Mouse (Mus musculus) midbrain, embryonic 13.5 days (tissue): ENCODE results near the gene Spata1. TPM values are rescaled to one million over a fixed set of nuclear protein-coding genes. Genes with fewer than 3 reads are reported as not detected.
A peak's percentile ranks its signal among the peaks of the same experiment; 100 is the strongest.

Source experiments
- ATAC-seq: fragments of 200-750 bp; cut with Nextera tagmentation; 2 replicates; pipeline ENCODE4 v1.8.0; 2017; ENCODE audit warnings: mild to moderate bottlenecking, moderate TSS enrichment, moderate library complexity
- H3K27ac ChIP-seq: fragments of 300-500 bp; sonication (generic); 2 replicates; pipeline ENCODE4 v1.5.1; 2015; ENCODE audit warnings: inconsistent platforms, mild to moderate bottlenecking, moderate library complexity
- H3K27me3 ChIP-seq: fragments of 300-500 bp; sonication (generic); 2 replicates; pipeline ENCODE4 v1.6.1; 2015; ENCODE audit warnings: mild to moderate bottlenecking, inconsistent platforms
- H3K36me3 ChIP-seq: fragments of 300-500 bp; sonication (generic); 2 replicates; pipeline ENCODE4 v1.6.1; 2015; ENCODE audit warnings: mild to moderate bottlenecking, inconsistent platforms
- H3K4me1 ChIP-seq: fragments of 300-500 bp; sonication (generic); replicated peaks from 2 replicates; pipeline ENCODE4 v1.6.1; 2015; ENCODE audit warnings: inconsistent platforms
- H3K4me2 ChIP-seq: fragments of 300-500 bp; sonication (generic); replicated peaks from 2 replicates; pipeline ENCODE4 v1.6.1; 2015; ENCODE audit warnings: moderate library complexity, mild to moderate bottlenecking, inconsistent platforms
- H3K4me3 ChIP-seq: fragments of 300-500 bp; sonication (generic); replicated peaks from 2 replicates; pipeline ENCODE4 v1.5.1; 2015; ENCODE audit warnings: mild to moderate bottlenecking, inconsistent platforms
- H3K9ac ChIP-seq: fragments of 300-500 bp; sonication (generic); replicated peaks from 2 replicates; pipeline ENCODE4 v1.6.1; 2015; ENCODE audit warnings: mild to moderate bottlenecking, inconsistent platforms
- H3K9me3 ChIP-seq: fragments of 300-500 bp; sonication (generic); 2 replicates; pipeline ENCODE4 v1.6.1; 2016; ENCODE audit warnings: mild to moderate bottlenecking, inconsistent platforms
- WGBS: fragments of 180-500 bp; shearing (Covaris S2); methylation state at CpG from one replicate; pipeline ENCODE4 v1.1.7; 2015; 5-methylcytosine and 5-hydroxymethylcytosine counted together
- polyA plus RNA-seq: library from polyadenylated mRNA; unstranded; fragments of >200 nt; fragmentation: Nextera tagmentation; extraction: Ambion mirVana; gene quantifications from 2 replicates; pipeline ENCODE4 v1.2.1, GENCODE M21; 2015

Spata1 gene
- polyA plus RNA-seq, 1 experiment from 2014 or later: 5.5 TPM

GRCm38 (mm10) chr3:146449745-146450250 is 49.8 kb downstream of the Spata1 start, which contains the start of gene Ctbs:
TSS of gene Ctbs (plus strand) at chr3:146449795.
- Histone ChIP-seq H3K4me2 (peak within 1 kb of the TSS; percentile 70), H3K4me1 (peaks cover 10% of the 10 kb centered on the region), H3K27me3 (no peaks in the 10 kb centered on the region), H3K27ac (peak within 1 kb of the TSS; percentile 63), H3K9me3 (no peaks in the 10 kb centered on the region), H3K9ac (peak within 1 kb of the TSS; percentile 67), H3K4me3 (peak within 1 kb of the TSS; percentile 58), H3K36me3 (peaks cover 7% of the 10 kb centered on the region; the same call in 1 of the 2 replicates)
- WGBS: 58% methylated on average over 9 of the region's 9 CpGs
- no peak; the same call in 1 of the 2 replicates for ATAC-seq

GRCm38 (mm10) chr3:146448969-146449368 is 50.6 kb downstream of the Spata1 start:
- WGBS: 80% methylated on average over 6 of the region's 6 CpGs
- no peak overlapping the region for H3K27ac ChIP-seq

DNA sequence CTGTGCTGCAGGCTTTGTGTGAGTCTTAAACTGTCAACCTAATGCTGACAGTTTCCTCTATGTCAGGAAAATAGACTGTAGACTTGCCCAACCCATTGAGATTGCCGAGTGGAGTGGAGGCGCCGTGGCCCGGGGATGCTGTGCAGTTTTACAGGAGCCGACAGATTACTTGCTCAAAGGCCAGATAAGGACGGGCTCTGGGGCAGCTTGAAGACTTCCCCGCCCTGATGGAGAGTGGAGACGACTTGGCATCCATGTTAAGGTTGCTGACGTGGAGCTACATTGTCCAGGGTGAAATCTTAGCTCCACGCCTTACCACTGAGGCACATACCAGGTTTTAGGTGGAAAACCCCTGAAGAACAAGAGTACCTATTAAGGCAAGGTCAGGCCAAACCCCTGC is 51.2 kb downstream of the Spata1 start:
- Histone ChIP-seq H3K4me3 (no peak overlapping the region), H3K27ac (no peak overlapping the region), H3K27me3 (no peaks in the 10 kb centered on the region), H3K4me2 (no peak overlapping the region), H3K9ac (no peak overlapping the region), H3K4me1 (peaks cover 10% of the 10 kb centered on the region), H3K36me3 (peaks cover 7% of the 10 kb centered on the region; the same call in 1 of the 2 replicates), H3K9me3 (no peaks in the 10 kb centered on the region)
- WGBS: 90% methylated on average over 10 of the region's 10 CpGs
- ATAC-seq: no peak

More at GRCm38 (mm10) chr3:146448969-146449368, 50.6 kb downstream of the Spata1 start:
- no peak overlapping the region for H3K4me2 ChIP-seq
- H3K27me3 ChIP-seq: no peaks in the 10 kb centered on the region
- H3K9ac ChIP-seq: no peak overlapping the region
- H3K9me3 ChIP-seq: no peaks in the 10 kb centered on the region
- ATAC-seq: no peak
- peaks cover 10% of the 10 kb centered on the region for H3K4me1 ChIP-seq
- no peak overlapping the region for H3K4me3 ChIP-seq
- peaks cover 7% of the 10 kb centered on the region; the same call in 1 of the 2 replicates for H3K36me3 ChIP-seq

DNA sequence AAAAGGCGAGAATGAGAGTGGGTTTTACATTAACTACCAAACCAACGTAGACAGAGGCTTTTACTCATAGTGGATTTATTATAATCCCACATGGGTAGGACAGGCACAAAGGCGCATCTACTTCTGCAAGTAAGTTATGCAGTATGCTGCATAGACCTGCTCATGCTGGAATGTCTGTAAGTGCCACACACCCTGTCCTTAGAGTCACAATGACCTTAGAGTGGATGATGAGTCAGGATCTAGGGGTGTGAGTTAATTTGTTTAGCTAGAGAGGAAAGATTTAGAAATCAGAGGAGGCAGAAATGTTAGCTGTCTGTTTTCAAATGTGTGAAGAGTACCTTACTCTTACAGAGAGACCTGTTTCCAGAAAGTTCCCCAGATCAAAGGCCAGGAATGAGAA is 52.0 kb downstream of the Spata1 start:
- ATAC-seq: no peak
- no peaks in the 10 kb centered on the region for H3K9me3 ChIP-seq
- H3K27me3 ChIP-seq: no peaks in the 10 kb centered on the region
- no peak overlapping the region for H3K4me2 ChIP-seq
- no peak overlapping the region for H3K27ac ChIP-seq
- H3K36me3 ChIP-seq: peaks cover 7% of the 10 kb centered on the region; the same call in 1 of the 2 replicates
- no peak overlapping the region for H3K4me3 ChIP-seq
- WGBS: 93% methylated on average over 3 of the region's 3 CpGs
- H3K9ac ChIP-seq: no peak overlapping the region
- H3K4me1 ChIP-seq: peaks cover 10% of the 10 kb centered on the region

DNA sequence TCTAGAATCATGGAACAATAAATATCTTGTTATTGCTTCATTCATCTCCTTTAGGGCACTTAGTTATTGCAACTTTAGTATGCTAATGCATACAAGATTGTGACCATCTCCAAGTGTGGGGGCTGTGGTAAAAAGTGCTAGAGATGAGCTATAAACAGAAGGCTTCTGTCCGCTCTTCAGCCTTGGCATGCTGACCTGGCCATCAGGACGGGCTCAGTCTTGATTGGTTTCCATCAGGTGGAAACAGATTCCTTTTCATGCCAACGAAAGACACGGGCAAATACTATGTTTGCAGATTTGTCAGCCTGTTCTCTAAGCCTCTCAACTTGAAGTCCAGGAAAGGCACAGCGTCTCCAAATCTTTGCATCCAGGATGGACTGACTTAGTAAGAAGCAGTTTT is 52.4 kb downstream of the Spata1 start:
- Histone ChIP-seq H3K4me3 (no peak overlapping the region), H3K4me2 (no peak overlapping the region), H3K27me3 (no peaks in the 10 kb centered on the region), H3K9me3 (no peaks in the 10 kb centered on the region), H3K36me3 (peaks cover 7% of the 10 kb centered on the region; the same call in 1 of the 2 replicates), H3K4me1 (peaks cover 10% of the 10 kb centered on the region), H3K9ac (no peak overlapping the region), H3K27ac (no peak overlapping the region)
- WGBS: 94% methylated on average over 5 of the region's 5 CpGs
- ATAC-seq: no peak

GRCm38 (mm10) chr3:146444880-146445279 is 54.7 kb downstream of the Spata1 start:
- ATAC-seq: no peak
- 95% methylated on average over 7 of the region's 7 CpGs for WGBS

GRCm38 (mm10) chr3:146443380-146443779 is 56.2 kb downstream of the Spata1 start:
- H3K4me3 ChIP-seq: no peak overlapping the region
- H3K9me3 ChIP-seq: no peaks in the 10 kb centered on the region
- no peaks in the 10 kb centered on the region for H3K27me3 ChIP-seq
- H3K27ac ChIP-seq: no peak overlapping the region
- no peak for ATAC-seq
- WGBS: 89% methylated on average over 7 of the region's 7 CpGs
- H3K9ac ChIP-seq: no peak overlapping the region
- no peak overlapping the region for H3K4me2 ChIP-seq
- H3K4me1 ChIP-seq: no peaks in the 10 kb centered on the region
- H3K36me3 ChIP-seq: peaks cover 23% of the 10 kb centered on the region

More at GRCm38 (mm10) chr3:146444880-146445279, 54.7 kb downstream of the Spata1 start:
- Histone ChIP-seq H3K4me3 (no peak overlapping the region), H3K36me3 (peaks cover 16% of the 10 kb centered on the region), H3K4me2 (no peak overlapping the region), H3K27me3 (no peaks in the 10 kb centered on the region), H3K27ac (no peak overlapping the region), H3K9me3 (no peaks in the 10 kb centered on the region), H3K4me1 (peaks cover 1% of the 10 kb centered on the region; the same call in 1 of the 2 replicates), H3K9ac (no peak overlapping the region)

- ATAC-seq: no peak
- H3K4me1 ChIP-seq: no peaks in the 10 kb centered on the region
- H3K9ac ChIP-seq: no peak overlapping the region
- no peak overlapping the region for H3K27ac ChIP-seq
- peaks cover 28% of the 10 kb centered on the region for H3K36me3 ChIP-seq
- no peaks in the 10 kb centered on the region for H3K9me3 ChIP-seq
- H3K27me3 ChIP-seq: no peaks in the 10 kb centered on the region
- no peak overlapping the region for H3K4me3 ChIP-seq
- WGBS: 91% methylated on average over 8 of the region's 8 CpGs
- H3K4me2 ChIP-seq: no peak overlapping the region
Observed at GRCm38 (mm10) chr3:146442936-146443335, 56.6 kb downstream of the Spata1 start.

DNA sequence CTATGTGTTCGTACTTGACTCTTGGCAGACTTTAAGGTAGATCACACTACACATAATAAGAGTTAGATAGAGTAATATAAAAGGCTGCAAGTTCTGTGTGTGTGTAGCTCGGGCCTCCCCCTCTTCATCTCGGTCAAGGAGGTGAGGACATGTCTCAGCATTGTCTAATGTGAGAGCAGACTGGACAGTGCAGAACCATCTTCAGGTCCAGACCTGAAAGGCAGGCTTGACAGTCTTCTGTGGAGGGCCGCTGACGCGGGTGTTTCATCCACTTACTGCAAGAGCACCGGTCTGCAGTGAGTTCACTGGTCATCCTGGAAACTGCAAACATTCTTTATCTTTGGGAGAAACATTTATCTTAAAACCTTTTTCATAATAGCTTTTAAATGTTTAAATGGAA is 57.1 kb downstream of the Spata1 start:
- 94% methylated on average over 7 of the region's 7 CpGs for WGBS
- no peak overlapping the region for H3K4me2 ChIP-seq
- H3K36me3 ChIP-seq: peaks cover 32% of the 10 kb centered on the region
- H3K27me3 ChIP-seq: no peaks in the 10 kb centered on the region
- ATAC-seq: no peak
- H3K27ac ChIP-seq: no peak overlapping the region
- no peaks in the 10 kb centered on the region for H3K9me3 ChIP-seq
- H3K4me1 ChIP-seq: no peaks in the 10 kb centered on the region
- H3K4me3 ChIP-seq: no peak overlapping the region
- no peak overlapping the region for H3K9ac ChIP-seq

GRCm38 (mm10) chr3:146440422-146440821 is 59.1 kb downstream of the Spata1 start:
- WGBS: 87% methylated on average over 7 of the region's 7 CpGs
- H3K36me3 ChIP-seq: peaks cover 46% of the 10 kb centered on the region
- H3K4me2 ChIP-seq: no peak overlapping the region
- no peaks in the 10 kb centered on the region for H3K4me1 ChIP-seq
- no peak for ATAC-seq
- H3K9ac ChIP-seq: no peak overlapping the region
- H3K27me3 ChIP-seq: no peaks in the 10 kb centered on the region
- no peak overlapping the region for H3K4me3 ChIP-seq
- H3K27ac ChIP-seq: no peak overlapping the region
- no peaks in the 10 kb centered on the region for H3K9me3 ChIP-seq

DNA sequence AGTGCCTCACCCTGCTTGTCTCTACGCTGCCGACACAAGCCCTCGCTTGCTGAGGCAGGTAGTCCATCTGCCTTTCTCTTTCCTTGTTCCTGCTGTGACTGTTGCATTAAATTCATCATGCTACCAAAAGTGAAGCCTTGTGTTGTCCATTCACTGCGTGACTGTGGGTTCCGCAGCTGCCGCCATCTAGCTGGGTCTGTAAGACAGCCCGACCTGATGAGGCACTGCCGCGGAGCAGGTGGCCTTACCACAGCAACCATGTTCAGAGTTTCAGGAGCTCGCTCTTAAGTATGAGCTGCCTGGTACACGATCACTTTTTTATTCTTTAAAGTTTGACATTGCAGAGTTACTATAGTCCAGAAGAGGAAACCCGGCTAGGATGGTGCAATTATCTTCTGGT is 59.5 kb downstream of the Spata1 start:
- 97% methylated on average over 12 of the region's 12 CpGs for WGBS

GRCm38 (mm10) chr3:146436114-146436513 is 63.4 kb downstream of the Spata1 start:
- Histone ChIP-seq H3K36me3 (peaks cover 78% of the 10 kb centered on the region), H3K27me3 (no peaks in the 10 kb centered on the region), H3K9me3 (no peaks in the 10 kb centered on the region), H3K4me2 (no peak overlapping the region), H3K4me3 (no peak overlapping the region), H3K4me1 (no peaks in the 10 kb centered on the region), H3K9ac (no peak overlapping the region), H3K27ac (no peak overlapping the region)
- 95% methylated on average over 8 of the region's 8 CpGs for WGBS
- no peak for ATAC-seq

More for the DNA sequence above, 59.5 kb downstream of the Spata1 start:
- H3K4me1 ChIP-seq: no peaks in the 10 kb centered on the region
- peaks cover 46% of the 10 kb centered on the region for H3K36me3 ChIP-seq
- no peak overlapping the region for H3K9ac ChIP-seq
- H3K9me3 ChIP-seq: no peaks in the 10 kb centered on the region
- no peaks in the 10 kb centered on the region for H3K27me3 ChIP-seq
- no peak overlapping the region for H3K27ac ChIP-seq
- ATAC-seq: no peak
- H3K4me2 ChIP-seq: no peak overlapping the region
- no peak overlapping the region for H3K4me3 ChIP-seq

DNA sequence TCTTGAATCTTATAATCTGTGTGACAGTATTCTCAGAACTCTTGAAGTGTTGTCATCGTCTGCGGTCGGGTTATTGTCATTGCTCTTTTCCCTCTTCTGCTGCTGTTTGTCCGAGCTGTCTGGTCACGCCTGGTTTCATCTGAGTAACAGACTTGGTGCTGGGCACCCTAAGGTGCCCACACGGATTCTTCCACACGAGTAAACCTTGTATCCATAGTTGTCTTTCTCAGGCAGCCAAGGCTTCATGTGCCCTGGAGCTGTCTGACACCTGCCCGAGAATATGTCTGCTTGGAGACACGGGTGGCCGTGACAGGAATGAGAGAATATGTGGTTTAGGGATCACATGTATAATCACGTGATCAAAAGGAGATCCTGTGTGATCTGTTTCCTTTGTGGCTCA is 64.0 kb downstream of the Spata1 start:
- no peak overlapping the region for H3K4me2 ChIP-seq
- no peak overlapping the region for H3K4me3 ChIP-seq
- WGBS: 91% methylated on average over 11 of the region's 11 CpGs
- H3K9ac ChIP-seq: no peak overlapping the region
- no peaks in the 10 kb centered on the region for H3K4me1 ChIP-seq
- no peak overlapping the region for H3K27ac ChIP-seq
- no peaks in the 10 kb centered on the region for H3K9me3 ChIP-seq
- H3K36me3 ChIP-seq: peaks cover 81% of the 10 kb centered on the region
- ATAC-seq: no peak
- H3K27me3 ChIP-seq: no peaks in the 10 kb centered on the region
